Mouse (Mus musculus) ovary, adult 18-20 months (tissue): ENCODE data around the gene Tnfsf13.

Source experiments
- DNase-seq: peaks from one replicate; pipeline ENCODE4 v3.0.0; 2022; ENCODE audit warnings: low spot score, mixed read lengths

Gene Tnfsf13

GRCm38 (mm10) chr11:69680136-69680855 lies 5.3 kb downstream of the Tnfsf13 start:
- no peak for DNase-seq

- no peak for DNase-seq
Observed at GRCm38 (mm10) chr11:69679144-69679543, 6.4 kb downstream of the Tnfsf13 start.

GRCm38 (mm10) chr11:69672211-69672706 lies 13.3 kb downstream of the Tnfsf13 start, which contains the start of gene Eif4a1:
Gene Eif4a1 (minus strand): TSS chr11:69672423.
- DNase-seq = peak; percentile 100

- no peak for DNase-seq
Observed at GRCm38 (mm10) chr11:69671726-69672124, 13.9 kb downstream of the Tnfsf13 start.

GRCm38 (mm10) chr11:69670786-69671725 lies 14.5 kb downstream of the Tnfsf13 start:
- DNase-seq = peak; percentile 85

- no peak for DNase-seq
Observed at GRCm38 (mm10) chr11:69666665-69667005, 18.9 kb downstream of the Tnfsf13 start.

- no peak for DNase-seq
Observed at GRCm38 (mm10) chr11:69665961-69666664, 19.5 kb downstream of the Tnfsf13 start, which contains the start of gene Cd68. Gene Cd68 (minus strand): TSS chr11:69666153.

GRCm38 (mm10) chr11:69665457-69665960 lies 20.1 kb downstream of the Tnfsf13 start:
- DNase-seq = no peak

- no peak for DNase-seq
Observed at GRCm38 (mm10) chr11:69664841-69665240, 20.7 kb downstream of the Tnfsf13 start.

- no peak for DNase-seq
Observed at GRCm38 (mm10) chr11:69663795-69664194, 21.8 kb downstream of the Tnfsf13 start.

GRCm38 (mm10) chr11:69662967-69663671 lies 22.5 kb downstream of the Tnfsf13 start:
- DNase-seq = no peak

GRCm38 (mm10) chr11:69662213-69662966 lies 23.2 kb downstream of the Tnfsf13 start, which contains the start of gene Mpdu1:
Gene Mpdu1 (minus strand): TSS chr11:69662642.
- peak; percentile 96 for DNase-seq

GRCm38 (mm10) chr11:69661221-69661881 lies 24.2 kb downstream of the Tnfsf13 start:
- DNase-seq = peak; percentile 74

GRCm38 (mm10) chr11:69657462-69657881 lies 28.1 kb downstream of the Tnfsf13 start:
- DNase-seq = no peak

GRCm38 (mm10) chr11:69656617-69657461 lies 28.7 kb downstream of the Tnfsf13 start:
- no peak for DNase-seq

- no peak for DNase-seq
Observed at GRCm38 (mm10) chr11:69656065-69656455, 29.5 kb downstream of the Tnfsf13 start.

- no peak for DNase-seq
Observed at GRCm38 (mm10) chr11:69655264-69656064, 30.1 kb downstream of the Tnfsf13 start, which contains the start of gene Sox15. Gene Sox15 (plus strand): TSS chr11:69655314.

GRCm38 (mm10) chr11:69654760-69655159 lies 30.8 kb downstream of the Tnfsf13 start:
- DNase-seq = no peak
